Mouse (Mus musculus): ENCODE data around the gene Gm13290. TPM values are rescaled to one million over a fixed set of nuclear protein-coding genes. Genes with fewer than 3 reads are reported as not detected.
"Not testable (repeated sequence)": the region's sequence is repeated elsewhere in the genome, so short reads cannot be mapped to it uniquely, and the experiment has no call there.

The Gm13290 gene
- polyA plus RNA-seq, 1 experiment from 2014 or later = not detected

DNA sequence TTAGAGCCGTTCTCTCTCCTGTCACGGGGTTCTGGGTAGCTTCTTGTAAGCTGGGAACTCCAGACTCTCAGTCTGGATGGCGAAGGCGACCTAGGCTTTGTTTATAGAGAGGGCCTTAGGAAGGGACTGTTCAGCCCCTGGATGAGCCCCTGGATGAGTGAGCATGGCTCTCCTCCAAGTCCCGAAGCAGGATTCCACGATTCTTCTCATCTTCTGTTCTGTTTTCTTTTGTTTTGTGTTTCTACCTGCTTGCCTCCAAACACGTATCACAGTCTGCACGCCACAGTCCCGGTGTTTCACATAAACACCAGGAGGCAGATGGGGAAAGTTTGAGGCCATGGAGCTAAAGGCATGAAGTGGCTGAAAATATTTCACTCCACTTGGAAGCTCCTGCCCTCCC lies 14.9 kb upstream of the Gm13290 start:
- not testable (repeated sequence) for H3K4me1 ChIP-seq (replicated peaks); H3K9ac ChIP-seq (replicated peaks); H3K4me2 ChIP-seq (replicated peaks); H3K36me3 ChIP-seq; H3K9me3 ChIP-seq; H3K27me3 ChIP-seq; ATAC-seq; H3K4me3 ChIP-seq (replicated peaks); H3K27ac ChIP-seq
- 90% methylated on average over 9 of the region's 9 CpGs for WGBS

DNA sequence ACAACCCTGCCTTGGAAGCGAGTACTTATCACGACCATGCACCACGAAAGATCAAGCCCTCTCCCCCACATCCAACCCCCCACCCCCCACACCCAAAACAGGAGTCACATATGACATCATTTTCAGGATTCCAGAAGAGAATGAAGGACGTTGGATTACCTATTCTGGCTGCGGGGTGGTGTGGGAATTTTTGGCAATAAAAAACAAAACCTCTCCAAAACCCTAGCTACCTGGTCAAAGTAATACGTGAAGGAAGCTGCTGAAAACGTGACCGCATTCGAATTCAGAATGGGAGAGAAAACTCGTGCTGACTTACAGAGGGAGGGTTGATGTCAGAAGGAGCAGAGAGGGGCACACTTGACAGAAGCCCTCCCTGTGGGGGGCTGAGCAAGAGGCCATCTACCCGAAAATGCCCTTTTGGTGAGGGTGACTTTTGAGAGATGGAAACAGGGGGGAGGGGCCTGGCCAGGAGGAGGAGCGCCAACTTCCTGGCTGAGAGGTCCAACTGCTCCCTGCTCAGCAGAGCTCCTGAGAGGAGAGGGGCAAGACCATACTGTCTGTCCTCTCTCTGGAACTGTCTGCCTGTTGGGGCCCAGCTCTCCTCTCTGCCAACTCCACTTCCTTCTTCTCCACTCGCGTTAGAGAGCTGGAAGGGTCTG lies 13.9 kb upstream of the Gm13290 start, which contains the start of gene Gm13283:
TSS of gene Gm13283 (plus strand) at position 510 of the 659 bp plus-strand sequence.
- peak within 1 kb of the TSS; percentile 32 for H3K4me3 ChIP-seq (replicated peaks)
- peak within 1 kb of the TSS; percentile 60 for H3K4me2 ChIP-seq (replicated peaks)
- H3K36me3 ChIP-seq; H3K27me3 ChIP-seq; H3K9me3 ChIP-seq; H3K9ac ChIP-seq (replicated peaks); H3K4me1 ChIP-seq (replicated peaks); ATAC-seq; H3K27ac ChIP-seq: not testable (repeated sequence)
- WGBS = 23% methylated on average over 7 of the region's 14 CpGs

- not testable (repeated sequence) for H3K36me3 ChIP-seq; H3K9me3 ChIP-seq; H3K27ac ChIP-seq; H3K27me3 ChIP-seq; H3K9ac ChIP-seq (replicated peaks); H3K4me1 ChIP-seq (replicated peaks); ATAC-seq
- 0% methylated on average over 17 of the region's 28 CpGs for WGBS
- peak overlapping the region; percentile 32 for H3K4me3 ChIP-seq (replicated peaks)
- H3K4me2 ChIP-seq (replicated peaks) = peak overlapping the region; percentile 60
Measured at GRCm38 (mm10) chr4:88760431-88760830, 13.2 kb upstream of the Gm13290 start.

- H3K27ac ChIP-seq; H3K4me2 ChIP-seq (replicated peaks); H3K27me3 ChIP-seq; ATAC-seq; H3K9ac ChIP-seq (replicated peaks); H3K36me3 ChIP-seq; H3K4me3 ChIP-seq (replicated peaks); H3K9me3 ChIP-seq; H3K4me1 ChIP-seq (replicated peaks): not testable (repeated sequence)
- 73% methylated on average over 6 of the region's 8 CpGs for WGBS
Measured at GRCm38 (mm10) chr4:88761776-88762175, 11.9 kb upstream of the Gm13290 start.

DNA sequence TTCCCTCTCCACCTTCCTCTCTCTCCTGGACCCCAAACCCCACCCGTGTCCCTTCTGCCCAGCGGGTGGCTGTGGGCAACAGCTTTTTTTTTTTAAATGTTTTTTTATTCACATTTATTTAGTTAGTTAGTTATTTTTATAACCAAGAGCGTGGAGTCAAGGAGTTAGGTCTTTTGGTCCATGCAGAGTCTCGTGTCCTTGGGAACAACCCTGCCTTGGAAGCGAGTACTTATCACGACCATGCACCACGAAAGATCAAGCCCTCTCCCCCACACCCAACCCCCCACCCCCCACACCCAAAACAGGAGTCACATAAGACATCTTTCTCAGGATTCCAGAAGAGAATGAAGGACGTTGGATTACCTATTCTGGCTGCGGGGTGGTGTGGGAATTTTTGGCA lies 11.3 kb upstream of the Gm13290 start:
- not testable (repeated sequence) for H3K4me2 ChIP-seq (replicated peaks)
- 56% methylated on average over 9 of the region's 9 CpGs for WGBS

GRCm38 (mm10) chr4:88763384-88764018 lies 10.1 kb upstream of the Gm13290 start:
- not testable (repeated sequence) for ATAC-seq; H3K27me3 ChIP-seq; H3K27ac ChIP-seq; H3K9ac ChIP-seq (replicated peaks); H3K9me3 ChIP-seq; H3K4me1 ChIP-seq (replicated peaks); H3K36me3 ChIP-seq
- Histone ChIP-seq H3K4me3 (replicated peaks) (peak overlapping the region; percentile 36), H3K4me2 (replicated peaks) (peak overlapping the region; percentile 59)
- WGBS = 4% methylated on average over 29 of the region's 42 CpGs

More for the DNA sequence above, 11.3 kb upstream of the Gm13290 start:
- H3K27me3 ChIP-seq; H3K4me1 ChIP-seq (replicated peaks); H3K9me3 ChIP-seq; ATAC-seq; H3K9ac ChIP-seq (replicated peaks); H3K36me3 ChIP-seq; H3K27ac ChIP-seq; H3K4me3 ChIP-seq (replicated peaks): not testable (repeated sequence)

- not testable (repeated sequence) for H3K36me3 ChIP-seq; ATAC-seq; H3K4me2 ChIP-seq (replicated peaks); H3K9ac ChIP-seq (replicated peaks); H3K27ac ChIP-seq; H3K4me1 ChIP-seq (replicated peaks); H3K27me3 ChIP-seq; H3K4me3 ChIP-seq (replicated peaks); H3K9me3 ChIP-seq
- WGBS = no CpG with 5 or more reads among the region's 29 CpGs
Measured at GRCm38 (mm10) chr4:88776622-88777021, 3.0 kb downstream of the Gm13290 start, which contains the start of gene Gm13289. Gene Gm13289 (plus strand): TSS chr4:88776922.

DNA sequence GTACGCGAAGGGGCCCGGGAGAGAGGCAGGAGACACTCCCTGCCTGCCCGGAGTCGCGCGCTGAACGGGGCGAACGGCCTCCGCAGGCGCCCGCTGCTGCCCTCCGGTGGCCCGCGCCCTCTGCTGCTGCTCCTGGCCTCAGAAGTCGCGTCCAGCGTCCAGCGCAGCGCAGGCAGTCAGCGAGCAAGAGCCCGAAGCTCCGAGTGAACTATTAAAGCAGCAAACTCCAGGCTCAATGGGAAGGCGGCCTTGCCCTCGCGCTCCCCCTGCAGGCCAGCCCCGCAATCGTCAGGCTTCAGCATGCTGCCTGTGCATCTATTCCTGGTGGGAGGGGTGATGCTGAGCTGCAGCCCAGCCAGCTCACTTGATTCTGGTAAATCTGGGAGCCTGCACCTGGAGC lies 5.9 kb downstream of the Gm13290 start, which contains the start of gene Gm13272:
TSS of gene Gm13272 (plus strand) at position 301 of the 400 bp plus-strand sequence.
- not testable (repeated sequence) for H3K4me2 ChIP-seq (replicated peaks); H3K36me3 ChIP-seq; H3K27me3 ChIP-seq; H3K9me3 ChIP-seq; H3K4me1 ChIP-seq (replicated peaks); H3K4me3 ChIP-seq (replicated peaks); H3K9ac ChIP-seq (replicated peaks); H3K27ac ChIP-seq; ATAC-seq
- WGBS = no CpG with 5 or more reads among the region's 29 CpGs

DNA sequence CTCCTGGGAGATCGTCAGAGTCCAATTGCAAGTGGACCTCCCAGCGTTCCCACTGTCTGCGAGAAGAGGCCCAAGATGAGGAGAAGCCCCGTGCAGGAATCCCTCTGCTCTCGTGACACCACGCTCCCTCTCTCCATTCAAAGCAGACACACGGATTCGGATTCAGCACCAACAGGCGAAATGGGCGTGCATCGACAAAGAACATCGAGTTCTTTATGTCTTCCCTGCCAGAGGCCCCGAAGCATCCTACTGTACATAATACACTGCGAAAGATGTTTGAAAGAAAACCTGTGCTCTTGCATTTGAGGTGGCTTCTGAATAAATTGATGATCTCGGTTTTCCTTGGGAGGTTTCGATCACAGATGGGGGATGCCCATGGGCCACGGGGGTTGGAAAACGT lies 6.7 kb downstream of the Gm13290 start:
- not testable (repeated sequence) for H3K4me2 ChIP-seq (replicated peaks)
- WGBS = 54% methylated on average over 16 of the region's 18 CpGs

GRCm38 (mm10) chr4:88781831-88782230 lies 8.2 kb downstream of the Gm13290 start, which contains the start of gene Ifnz:
Gene Ifnz (plus strand): TSS chr4:88782131.
- H3K4me2 ChIP-seq (replicated peaks) = peak within 1 kb of the TSS; percentile 41
- not testable (repeated sequence) for H3K36me3 ChIP-seq; H3K9me3 ChIP-seq; ATAC-seq; H3K9ac ChIP-seq (replicated peaks); H3K27ac ChIP-seq; H3K4me3 ChIP-seq (replicated peaks); H3K4me1 ChIP-seq (replicated peaks); H3K27me3 ChIP-seq
- 12% methylated on average over 4 of the region's 7 CpGs for WGBS

More for the DNA sequence above, 6.7 kb downstream of the Gm13290 start:
- H3K27me3 ChIP-seq; H3K36me3 ChIP-seq; H3K9me3 ChIP-seq; H3K9ac ChIP-seq (replicated peaks); H3K27ac ChIP-seq; ATAC-seq; H3K4me1 ChIP-seq (replicated peaks); H3K4me3 ChIP-seq (replicated peaks): not testable (repeated sequence)

GRCm38 (mm10) chr4:88782335-88782734 lies 8.7 kb downstream of the Gm13290 start:
- not testable (repeated sequence) for H3K27me3 ChIP-seq; H3K4me1 ChIP-seq (replicated peaks); ATAC-seq; H3K4me3 ChIP-seq (replicated peaks); H3K27ac ChIP-seq; H3K36me3 ChIP-seq; H3K9ac ChIP-seq (replicated peaks); H3K9me3 ChIP-seq
- peak overlapping the region; percentile 41 for H3K4me2 ChIP-seq (replicated peaks)
- 0% methylated on average over 15 of the region's 31 CpGs for WGBS

GRCm38 (mm10) chr4:88785409-88785808 lies 11.8 kb downstream of the Gm13290 start, which contains the start of gene Gm13276:
Gene Gm13276 (plus strand): TSS chr4:88785709.
- H3K4me2 ChIP-seq (replicated peaks); H3K9ac ChIP-seq (replicated peaks); H3K4me3 ChIP-seq (replicated peaks); H3K27ac ChIP-seq; H3K9me3 ChIP-seq; H3K36me3 ChIP-seq; ATAC-seq; H3K27me3 ChIP-seq; H3K4me1 ChIP-seq (replicated peaks): not testable (repeated sequence)
- WGBS = no CpG with 5 or more reads among the region's 27 CpGs

All from midbrain, embryonic 13.5 days (tissue).